Mouse (Mus musculus) right cerebral cortex, adult 18-20 months (tissue): ENCODE data around the gene Tm6sf1.

Experiments
- DNase-seq: peaks from one replicate; pipeline ENCODE4 v3.0.0; 2022; ENCODE audit warnings: mixed read lengths

Gene Tm6sf1

DNA sequence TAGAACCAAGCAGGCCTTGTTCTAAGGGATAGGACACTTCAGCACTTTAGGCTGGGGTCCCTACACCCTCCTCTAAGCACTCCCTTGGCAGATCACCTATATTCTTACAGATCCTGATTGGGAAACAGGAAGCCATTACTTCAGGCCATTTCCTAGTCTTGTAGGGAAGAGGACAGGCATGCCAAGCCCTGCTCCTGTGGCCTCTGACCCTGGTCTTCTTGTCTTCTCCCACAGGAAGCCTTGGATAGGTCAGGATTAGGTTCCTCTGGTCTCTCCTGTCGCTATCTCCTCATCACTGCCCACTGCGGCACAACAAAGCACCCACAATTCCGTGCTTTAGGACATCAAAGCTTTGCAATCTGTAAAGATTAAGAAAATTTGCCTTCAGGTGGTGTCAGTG, 7.1 kb upstream of the Tm6sf1 start:
- no peak for DNase-seq

DNA sequence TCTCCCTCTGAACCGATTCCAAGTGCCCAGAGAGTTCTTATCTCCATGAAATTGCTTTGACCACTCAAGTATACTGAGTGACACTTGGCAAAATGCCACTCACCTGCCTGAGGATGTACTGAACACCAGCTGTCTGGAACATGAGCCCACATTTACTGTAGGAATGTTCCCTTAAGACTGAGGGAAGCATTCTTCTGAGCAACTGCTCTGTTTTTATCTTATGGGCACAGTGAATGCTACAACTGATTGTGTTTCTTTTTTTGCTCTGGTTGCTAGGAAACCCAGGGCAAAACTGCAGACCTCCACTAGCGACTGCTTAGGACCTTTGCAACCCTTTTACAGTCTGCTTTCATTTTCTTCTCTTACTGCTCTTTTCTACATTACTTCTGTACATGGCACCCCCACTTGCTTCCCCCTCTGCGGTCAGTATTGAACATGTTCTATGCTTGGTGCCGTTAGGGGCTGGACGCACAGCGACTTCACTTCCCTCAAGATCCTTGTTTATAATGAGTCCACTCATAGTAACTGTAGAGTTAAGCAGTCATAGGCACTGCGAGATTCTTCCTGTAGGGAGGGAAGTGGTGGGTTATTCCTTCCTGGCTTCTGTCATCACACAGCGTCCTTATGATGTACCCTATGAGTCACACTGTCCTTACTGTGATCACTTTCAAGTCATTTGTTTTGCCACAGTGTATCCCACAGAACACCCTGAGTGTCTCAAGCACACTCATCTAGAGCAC, 4.1 kb upstream of the Tm6sf1 start:
- no peak for DNase-seq

DNA sequence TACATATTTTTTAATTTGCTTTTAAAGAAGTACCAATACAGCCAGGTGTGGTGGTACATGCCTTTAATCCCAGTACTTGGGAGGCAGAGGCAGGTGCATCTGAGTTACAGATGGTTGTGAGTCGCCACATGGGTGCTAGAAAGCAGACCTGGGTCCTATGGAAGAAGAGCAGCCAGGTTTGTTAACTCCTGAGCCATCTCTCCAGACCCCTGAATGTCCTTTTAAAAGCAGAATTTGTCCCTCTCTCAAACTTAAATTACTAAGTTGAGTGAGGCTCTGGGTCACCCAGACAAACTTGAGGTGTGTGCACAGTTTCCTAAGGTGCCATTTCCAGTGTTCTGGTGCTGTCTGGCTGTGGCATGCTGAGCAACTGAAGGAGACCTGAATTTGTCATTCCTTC, 3.1 kb upstream of the Tm6sf1 start, which contains the start of gene Gm10160:
Gene Gm10160, minus strand, starts transcription at position 101 of the 400 bp plus-strand sequence.
- DNase-seq: no peak

DNA sequence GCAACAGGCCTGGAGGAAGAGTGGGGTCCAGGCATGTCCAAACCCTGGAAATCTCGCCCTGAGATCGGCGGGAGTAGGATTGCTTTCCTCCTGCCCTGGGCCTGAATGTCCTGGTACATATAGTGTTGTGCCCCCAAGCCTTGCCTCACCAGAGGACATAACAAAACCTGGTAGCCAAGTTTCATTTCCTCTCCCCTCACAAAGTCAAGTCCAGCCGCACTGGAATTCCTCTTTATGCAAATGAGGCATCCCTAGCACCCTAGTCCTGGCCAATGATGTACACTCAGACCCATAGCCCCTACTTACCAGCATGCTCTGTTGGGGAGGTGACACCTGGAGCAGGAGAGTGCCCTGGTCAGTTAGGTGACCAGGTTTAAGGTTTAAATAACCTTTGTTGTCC, 2.6 kb upstream of the Tm6sf1 start:
- DNase-seq: no peak

GRCm38 (mm10) chr7:81858236-81858635, 565 bp upstream of the Tm6sf1 start:
- no peak for DNase-seq

DNA sequence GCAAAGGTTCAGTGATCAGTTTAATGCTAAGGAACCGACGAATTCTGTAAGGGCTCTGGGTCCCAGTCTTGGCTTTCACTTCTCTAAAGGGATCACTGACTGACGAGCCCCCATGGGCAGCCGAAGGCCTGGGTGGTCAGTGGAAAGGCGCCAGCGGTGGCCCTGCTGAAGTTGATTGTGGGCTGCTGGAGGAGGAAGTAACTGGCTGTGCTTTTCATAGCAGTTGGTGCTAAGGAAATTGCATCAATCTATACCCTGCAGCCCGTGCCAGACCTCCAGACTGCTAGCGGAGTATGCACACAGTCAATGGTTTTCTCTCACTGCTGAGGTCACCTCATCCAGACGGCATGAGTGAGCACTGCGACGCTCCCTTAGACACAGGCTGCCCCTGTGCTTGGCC, 1.3 kb downstream of the Tm6sf1 start:
- peak; percentile 40 for DNase-seq

DNA sequence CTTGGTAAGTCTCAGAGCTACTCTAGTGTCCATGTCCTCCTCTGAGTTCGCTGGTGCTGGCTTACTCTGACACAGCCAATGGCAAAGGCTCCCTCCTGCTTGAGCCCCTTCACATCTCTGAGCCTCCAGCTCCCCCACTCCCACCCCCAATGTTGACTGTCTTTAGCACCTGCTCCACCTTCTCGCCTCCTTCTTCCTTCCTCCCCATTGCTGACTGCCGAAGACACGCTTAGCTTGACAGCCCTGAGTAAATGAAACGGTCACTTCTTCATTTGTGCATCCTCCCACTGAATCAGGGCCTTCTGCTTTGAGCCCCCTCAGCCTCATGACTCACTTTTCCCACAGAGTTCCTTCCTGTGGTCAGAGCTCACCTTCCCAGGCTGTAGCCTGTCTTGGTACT, 2.2 kb downstream of the Tm6sf1 start:
- DNase-seq: no peak

DNA sequence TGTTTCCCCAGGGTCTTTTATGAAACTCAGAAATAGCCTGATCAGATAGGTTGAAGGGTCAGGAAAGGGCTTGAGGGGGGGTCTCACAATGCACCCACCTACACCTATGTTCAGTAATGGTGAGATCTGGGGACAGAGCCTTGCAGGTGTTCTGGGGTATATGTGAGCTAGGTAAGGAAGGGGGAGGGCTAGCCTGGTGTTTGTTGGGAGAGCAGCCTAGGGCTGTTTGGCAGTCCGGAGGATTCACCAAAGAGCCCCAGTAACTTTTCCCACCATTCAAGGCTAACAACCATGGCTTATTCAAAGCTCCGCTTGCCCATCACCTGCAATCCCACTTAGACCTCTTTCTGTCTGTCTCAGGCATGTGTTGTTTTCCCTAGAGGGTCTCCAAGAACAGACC, 2.7 kb downstream of the Tm6sf1 start:
- no peak for DNase-seq

DNA sequence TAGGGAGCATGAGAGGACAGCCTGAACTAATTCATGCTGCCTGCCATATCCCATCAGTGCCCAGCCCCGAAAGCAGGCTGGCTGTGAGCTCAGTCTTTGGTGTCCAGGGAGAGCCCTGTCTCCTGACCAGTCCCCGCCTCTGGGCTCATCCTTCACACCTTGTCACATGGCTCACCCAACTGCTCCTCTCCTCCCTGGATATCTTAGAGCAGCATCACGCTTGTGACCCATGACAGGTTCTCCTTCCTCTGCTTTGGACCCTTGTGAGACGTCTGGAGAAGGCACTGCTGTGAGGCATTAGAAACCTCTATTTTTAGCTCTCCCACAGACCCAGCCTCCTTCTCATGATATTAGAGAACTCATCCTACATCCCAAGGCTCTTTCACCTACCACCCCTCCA, 3.1 kb downstream of the Tm6sf1 start:
- DNase-seq: no peak

- DNase-seq: no peak
These were observed 4.1 kb downstream of the Tm6sf1 start for GRCm38 (mm10) chr7:81862587-81863583.

GRCm38 (mm10) chr7:81864552-81864951, 5.8 kb downstream of the Tm6sf1 start:
- no peak for DNase-seq

- DNase-seq: no peak
These were observed 7.1 kb downstream of the Tm6sf1 start for GRCm38 (mm10) chr7:81865937-81866336.

GRCm38 (mm10) chr7:81867231-81867930, 8.6 kb downstream of the Tm6sf1 start:
- no peak for DNase-seq

GRCm38 (mm10) chr7:81868158-81868557, 9.4 kb downstream of the Tm6sf1 start:
- peak; percentile 61 for DNase-seq

DNA sequence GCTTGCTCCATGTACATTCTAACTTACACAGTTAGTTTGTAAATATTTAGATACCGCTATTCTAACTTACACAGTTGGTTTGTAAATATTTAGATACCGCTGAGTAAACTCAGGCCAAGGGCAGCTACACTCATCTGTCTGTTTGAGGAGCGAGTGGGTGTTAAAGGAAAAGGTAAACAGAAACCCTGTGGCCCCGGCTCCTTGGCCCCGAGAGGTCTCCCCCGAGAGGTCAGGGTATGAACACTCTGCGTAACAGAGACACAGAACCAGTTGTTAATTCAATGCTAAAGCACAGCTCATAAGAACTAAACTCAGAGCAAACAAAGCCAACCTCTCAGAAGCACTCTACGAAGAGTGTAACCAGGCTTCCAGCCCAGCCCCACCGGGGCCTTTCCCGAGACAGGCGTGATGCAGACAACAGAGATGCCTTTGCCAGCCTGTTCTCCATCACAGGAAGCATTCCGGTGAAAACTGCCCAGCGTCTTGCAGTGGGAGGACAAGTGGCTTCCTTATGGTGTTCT, 13.8 kb downstream of the Tm6sf1 start:
- DNase-seq: no peak

DNA sequence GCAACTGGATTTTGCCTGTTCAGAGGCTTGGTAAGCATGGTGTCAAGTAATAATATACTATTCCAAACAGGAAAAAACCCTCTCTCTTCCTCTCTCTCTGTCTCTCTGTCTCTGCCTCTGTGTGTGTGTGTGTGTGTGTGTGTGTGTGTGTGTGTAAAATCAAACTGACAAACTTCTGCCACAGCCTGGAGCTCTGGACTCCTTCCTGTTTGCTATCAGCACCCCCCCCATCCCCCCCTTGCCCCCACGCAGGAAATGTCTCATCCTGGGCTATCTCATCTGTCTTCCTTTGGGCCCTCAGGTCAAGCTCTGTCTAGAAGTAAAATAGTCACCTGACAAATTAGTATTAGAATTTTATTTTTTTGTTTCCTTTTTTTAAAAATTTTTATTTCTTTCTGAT, 15.0 kb downstream of the Tm6sf1 start:
- DNase-seq: no peak

- no peak for DNase-seq
These were observed 15.8 kb downstream of the Tm6sf1 start for GRCm38 (mm10) chr7:81874636-81875035.

GRCm38 (mm10) chr7:81875372-81875771, 16.6 kb downstream of the Tm6sf1 start:
- DNase-seq: peak; percentile 48

DNA sequence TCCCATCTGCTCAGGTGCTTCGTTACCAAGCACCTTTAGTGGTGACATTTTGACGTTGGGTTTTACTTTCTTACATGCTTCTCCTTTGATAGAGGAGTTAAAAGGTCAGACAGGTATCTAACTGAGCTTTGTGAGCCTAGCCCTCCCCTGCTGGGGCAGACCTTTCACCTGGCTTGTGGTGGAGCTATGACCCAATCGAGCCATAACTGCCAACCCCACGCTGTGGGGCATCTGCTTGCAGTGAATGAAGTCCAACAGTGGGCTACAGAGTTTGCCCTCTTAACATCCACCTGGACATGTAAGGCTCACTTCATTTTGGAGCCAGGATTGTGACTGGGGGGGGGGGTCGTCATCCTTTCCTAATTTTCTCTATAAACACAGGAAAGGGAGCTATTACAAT, 21.5 kb downstream of the Tm6sf1 start:
- no peak for DNase-seq

GRCm38 (mm10) chr7:81880797-81881196, 22.0 kb downstream of the Tm6sf1 start:
- no peak for DNase-seq

DNA sequence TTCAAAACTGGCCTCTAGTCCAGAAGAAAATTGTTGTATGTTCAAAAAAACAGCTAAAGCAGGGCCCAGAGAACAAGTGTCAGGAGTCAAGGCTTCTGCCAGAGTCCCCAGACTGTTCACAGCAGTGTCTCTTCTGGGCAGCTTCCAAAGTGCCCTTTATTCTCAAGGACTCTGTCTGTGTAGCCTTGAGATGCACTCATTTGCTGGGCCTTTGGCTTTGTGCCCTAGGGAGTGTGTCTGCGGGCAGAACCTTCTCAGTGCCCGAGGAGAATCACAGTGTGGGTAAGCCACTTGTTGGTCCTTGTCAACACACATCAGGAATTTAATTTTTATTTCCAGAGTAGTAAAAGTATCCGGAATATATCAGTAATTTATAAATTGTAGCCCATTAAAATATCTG, 22.8 kb downstream of the Tm6sf1 start:
- no peak for DNase-seq

DNA sequence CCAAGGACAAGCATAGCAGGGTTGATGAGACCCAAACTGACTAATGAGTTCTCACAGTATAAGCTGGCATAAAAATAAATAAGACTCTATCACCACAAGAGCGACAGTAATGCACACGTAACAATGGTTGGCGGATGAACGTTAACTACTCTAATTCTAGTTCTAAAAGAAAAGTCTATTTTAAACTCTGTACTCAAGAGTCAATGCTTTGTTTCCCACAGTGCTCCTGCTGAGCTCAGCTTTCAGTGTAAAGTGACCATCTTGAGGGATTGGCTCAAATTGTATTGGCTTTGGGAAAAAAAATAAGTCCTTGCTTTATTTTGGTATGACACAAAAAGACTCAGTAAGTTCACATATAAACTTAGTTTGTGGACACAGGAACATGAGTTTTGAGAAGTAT, 26.3 kb downstream of the Tm6sf1 start:
- no peak for DNase-seq

DNA sequence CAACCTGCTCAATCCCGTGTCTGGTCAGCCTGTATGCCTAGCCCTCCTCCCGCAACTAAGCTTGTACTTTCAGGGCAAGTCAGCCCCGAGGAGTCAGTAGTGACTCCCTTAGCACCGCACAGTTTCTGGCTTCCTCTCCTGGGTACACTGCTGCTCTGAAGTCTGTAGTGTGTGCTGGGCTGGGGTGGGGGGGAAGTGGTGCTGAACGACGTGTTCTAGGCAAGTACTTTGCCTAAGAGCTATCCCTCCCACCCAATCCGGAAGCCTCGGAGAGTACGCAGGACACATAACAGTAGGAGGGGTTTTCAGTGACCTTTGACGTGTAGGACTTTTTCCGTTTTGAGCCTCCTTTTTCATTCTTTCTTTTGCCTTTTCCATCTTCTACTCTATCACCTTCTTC, 40.6 kb downstream of the Tm6sf1 start:
- no peak for DNase-seq
